Mouse (Mus musculus) hindbrain, embryonic 16.5 days (tissue): ENCODE data around the gene Cdkn2d. TPM values are rescaled to one million over a fixed set of nuclear protein-coding genes. Genes with fewer than 3 reads are reported as not detected.
"Not testable (repeated sequence)": the region's sequence is repeated elsewhere in the genome, so short reads cannot be mapped to it uniquely, and the experiment has no call there.

ENCODE experiments used
- ATAC-seq: fragments of 200-750 bp; cut with Nextera tagmentation; 2 replicates; pipeline ENCODE4 v1.8.0; 2017; ENCODE audit warnings: moderate TSS enrichment, moderate library complexity
- H3K27ac ChIP-seq: fragments of 300-500 bp; sonication (generic); 2 replicates; pipeline ENCODE4 v1.5.1; 2014; ENCODE audit warnings: low read depth, mild to moderate bottlenecking, control low read depth, low read length, moderate library complexity
- H3K27me3 ChIP-seq: fragments of 300-500 bp; sonication (generic); replicated peaks from 2 replicates; pipeline ENCODE4 v1.6.1; 2014; ENCODE audit warnings: low read length; ENCODE audit not compliant: control insufficient read depth, insufficient read depth
- H3K36me3 ChIP-seq: fragments of 300-500 bp; sonication (generic); 2 replicates; pipeline ENCODE4 v1.6.1; 2014; ENCODE audit warnings: mild to moderate bottlenecking, low read length, moderate library complexity, mixed read lengths; ENCODE audit not compliant: control insufficient read depth, insufficient read depth
- H3K4me1 ChIP-seq: fragments of 300-500 bp; sonication (generic); 2 replicates; pipeline ENCODE4 v1.6.1; 2014; ENCODE audit warnings: low read depth, low read length; ENCODE audit not compliant: control insufficient read depth, insufficient read depth
- H3K4me2 ChIP-seq: fragments of 300-500 bp; sonication (generic); 2 replicates; pipeline ENCODE4 v1.6.1; 2014; ENCODE audit warnings: mild to moderate bottlenecking, low read length, control low read depth, moderate library complexity
- H3K4me3 ChIP-seq: fragments of 300-500 bp; sonication (generic); 2 replicates; pipeline ENCODE4 v1.5.1; 2014; ENCODE audit warnings: mild to moderate bottlenecking, low read length, control low read depth, moderate library complexity
- H3K9ac ChIP-seq: fragments of 300-500 bp; sonication (generic); 2 replicates; pipeline ENCODE4 v1.6.1; 2014; ENCODE audit warnings: low read depth, mild to moderate bottlenecking, control low read depth, low read length, moderate library complexity
- H3K9me3 ChIP-seq: fragments of 300-500 bp; sonication (generic); 2 replicates; pipeline ENCODE4 v1.6.1; 2014; ENCODE audit warnings: mild to moderate bottlenecking, low read length, moderate library complexity; ENCODE audit not compliant: control insufficient read depth
- WGBS: fragments of 180-500 bp; shearing (Covaris S2); extraction: QIAGEN DNeasy Blood & Tissue Kit; methylation state at CpG from one replicate; pipeline ENCODE4 v1.1.7; 2014; 5-methylcytosine and 5-hydroxymethylcytosine counted together
- polyA plus RNA-seq: library from polyadenylated mRNA; unstranded; fragments of >200 nt; fragmentation: Nextera tagmentation; extraction: Ambion mirVana; gene quantifications from 2 replicates; pipeline ENCODE4 v1.2.1, GENCODE M21; 2015

Cdkn2d gene
- polyA plus RNA-seq, 1 experiment from 2014 or later: 138 TPM

GRCm38 (mm10) chr9:21311695-21312094 is 20.5 kb upstream of the Cdkn2d start:
- H3K9ac ChIP-seq: peak overlapping the region; percentile 56
- 38% methylated on average over 7 of the region's 7 CpGs for WGBS

GRCm38 (mm10) chr9:21309150-21309741 is 18.0 kb upstream of the Cdkn2d start:
- 64% methylated on average over 15 of the region's 15 CpGs for WGBS
- Histone ChIP-seq H3K4me2 (no peak overlapping the region), H3K36me3 (no peaks in the 10 kb centered on the region), H3K27ac (no peak overlapping the region), H3K9me3 (no peaks in the 10 kb centered on the region; the same call in 1 of the 2 replicates), H3K9ac (no peak overlapping the region), H3K27me3 (peaks cover 3% of the 10 kb centered on the region), H3K4me1 (no peaks in the 10 kb centered on the region), H3K4me3 (no peak overlapping the region)
- ATAC-seq: 0 out of 2 replicates have a peak, but pooled peaks have one; percentile 26

More at GRCm38 (mm10) chr9:21311695-21312094, 20.5 kb upstream of the Cdkn2d start:
- ATAC-seq: no peak
- Histone ChIP-seq H3K27ac (no peak overlapping the region), H3K4me3 (peak overlapping the region; percentile 40), H3K4me1 (no peaks in the 10 kb centered on the region), H3K36me3 (no peaks in the 10 kb centered on the region), H3K4me2 (peak overlapping the region; percentile 50), H3K27me3 (peaks cover 3% of the 10 kb centered on the region), H3K9me3 (no peaks in the 10 kb centered on the region; the same call in 1 of the 2 replicates)

- H3K27ac ChIP-seq: no peak overlapping the region
- no peak overlapping the region for H3K4me2 ChIP-seq
- no peaks in the 10 kb centered on the region for H3K4me1 ChIP-seq
- ATAC-seq: no peak
- no peaks in the 10 kb centered on the region for H3K9me3 ChIP-seq
- no peak overlapping the region for H3K4me3 ChIP-seq
- no peaks in the 10 kb centered on the region for H3K27me3 ChIP-seq
- H3K36me3 ChIP-seq: no peaks in the 10 kb centered on the region
- H3K9ac ChIP-seq: no peak overlapping the region
- WGBS: 89% methylated on average over 7 of the region's 7 CpGs
Measured at GRCm38 (mm10) chr9:21305065-21305464, 13.9 kb upstream of the Cdkn2d start.

- ATAC-seq: no peak
- H3K27me3 ChIP-seq: no peaks in the 10 kb centered on the region
- H3K4me2 ChIP-seq: no peak overlapping the region
- no peak overlapping the region for H3K9ac ChIP-seq
- no peaks in the 10 kb centered on the region for H3K4me1 ChIP-seq
- H3K36me3 ChIP-seq: no peaks in the 10 kb centered on the region
- no peaks in the 10 kb centered on the region for H3K9me3 ChIP-seq
- H3K4me3 ChIP-seq: no peak overlapping the region
- WGBS: 88% methylated on average over 10 of the region's 10 CpGs
- no peak overlapping the region for H3K27ac ChIP-seq
Measured at GRCm38 (mm10) chr9:21299014-21299413, 7.8 kb upstream of the Cdkn2d start.

GRCm38 (mm10) chr9:21292271-21292670 is 1.1 kb upstream of the Cdkn2d start:
- H3K27me3 ChIP-seq: no peaks in the 10 kb centered on the region
- 94% methylated on average over 3 of the region's 3 CpGs for WGBS
- no peak overlapping the region for H3K9ac ChIP-seq
- ATAC-seq: no peak
- H3K36me3 ChIP-seq: no peaks in the 10 kb centered on the region
- no peak overlapping the region for H3K4me3 ChIP-seq
- no peaks in the 10 kb centered on the region for H3K9me3 ChIP-seq
- H3K4me2 ChIP-seq: no peak overlapping the region
- no peak overlapping the region for H3K27ac ChIP-seq
- peaks cover 19% of the 10 kb centered on the region for H3K4me1 ChIP-seq

- peak overlapping the region; percentile 68 for H3K4me2 ChIP-seq
- H3K4me3 ChIP-seq: peak overlapping the region; percentile 62
- peak overlapping the region; percentile 44; the same call in 1 of the 2 replicates for H3K9ac ChIP-seq
- H3K9me3 ChIP-seq, H3K27ac ChIP-seq, H3K36me3 ChIP-seq, H3K27me3 ChIP-seq, ATAC-seq: not testable (repeated sequence)
- peaks cover 23% of the 10 kb centered on the region for H3K4me1 ChIP-seq
- 20% methylated on average over 7 of the region's 7 CpGs for WGBS
Measured at GRCm38 (mm10) chr9:21291868-21292267, 661 bp upstream of the Cdkn2d start.

- Histone ChIP-seq H3K4me2 (peak overlapping the region; percentile 69), H3K36me3 (no peaks in the 10 kb centered on the region), H3K4me3 (peak overlapping the region; percentile 62), H3K9ac (peak overlapping the region; percentile 83), H3K27me3 (no peaks in the 10 kb centered on the region), H3K9me3 (no peaks in the 10 kb centered on the region), H3K27ac (peak overlapping the region; percentile 83), H3K4me1 (peaks cover 30% of the 10 kb centered on the region)
- WGBS: under 1% methylated on average over 20 of the region's 20 CpGs
- ATAC-seq: no peak
Measured at GRCm38 (mm10) chr9:21290589-21290988, 618 bp downstream of the Cdkn2d start.

GRCm38 (mm10) chr9:21289337-21289671 is 1.9 kb downstream of the Cdkn2d start:
- WGBS: 97% methylated on average over 2 of the region's 2 CpGs
- no peak overlapping the region for H3K4me3 ChIP-seq
- no peak for ATAC-seq

GRCm38 (mm10) chr9:21288404-21289336 is 2.5 kb downstream of the Cdkn2d start:
- Histone ChIP-seq H3K4me3 (peak overlapping the region; percentile 82), H3K36me3 (peaks cover 9% of the 10 kb centered on the region; the same call in 1 of the 2 replicates), H3K27me3 (no peaks in the 10 kb centered on the region), H3K27ac (peak overlapping the region; percentile 89), H3K4me1 (peaks cover 30% of the 10 kb centered on the region), H3K4me2 (peak overlapping the region; percentile 92), H3K9me3 (no peaks in the 10 kb centered on the region), H3K9ac (peak overlapping the region; percentile 79)
- no peak for ATAC-seq
- 76% methylated on average over 13 of the region's 13 CpGs for WGBS

More at GRCm38 (mm10) chr9:21289337-21289671, 1.9 kb downstream of the Cdkn2d start:
- H3K9ac ChIP-seq: no peak overlapping the region
- H3K27me3 ChIP-seq: no peaks in the 10 kb centered on the region
- H3K36me3 ChIP-seq: peaks cover 5% of the 10 kb centered on the region; the same call in 1 of the 2 replicates
- H3K4me2 ChIP-seq: peak overlapping the region; percentile 69
- peaks cover 30% of the 10 kb centered on the region for H3K4me1 ChIP-seq
- H3K27ac ChIP-seq: no peak overlapping the region
- H3K9me3 ChIP-seq: no peaks in the 10 kb centered on the region
